Mouse (Mus musculus) forebrain, embryonic 16.5 days (tissue): ENCODE measurements around the gene Thsd7a. TPM values are rescaled to one million over a fixed set of nuclear protein-coding genes. Genes with fewer than 3 reads are reported as not detected.
A peak's percentile ranks its signal among the peaks of the same experiment; 100 is the strongest.

Experiments
- ATAC-seq: fragments of 200-750 bp; cut with Nextera tagmentation; 2 replicates; pipeline ENCODE4 v1.8.0; 2017; ENCODE audit warnings: mild to moderate bottlenecking, moderate library complexity
- H3K27ac ChIP-seq: fragments of 300-500 bp; sonication (generic); 2 replicates; pipeline ENCODE4 v1.5.1; 2014; ENCODE audit warnings: low read length, control low read depth
- H3K27me3 ChIP-seq: fragments of 300-500 bp; sonication (generic); replicated peaks from 2 replicates; pipeline ENCODE4 v1.6.1; 2014; ENCODE audit warnings: low read length; ENCODE audit not compliant: control insufficient read depth, insufficient read depth
- H3K36me3 ChIP-seq: fragments of 300-500 bp; sonication (generic); 2 replicates; pipeline ENCODE4 v1.6.1; 2014; ENCODE audit not compliant: control insufficient read depth, insufficient read depth
- H3K4me1 ChIP-seq: fragments of 300-500 bp; sonication (generic); replicated peaks from 2 replicates; pipeline ENCODE4 v1.6.1; 2014; ENCODE audit warnings: low read length; ENCODE audit not compliant: control insufficient read depth, insufficient read depth
- H3K4me2 ChIP-seq: fragments of 300-500 bp; sonication (generic); 2 replicates; pipeline ENCODE4 v1.6.1; 2014; ENCODE audit warnings: mild to moderate bottlenecking, low read length, control low read depth
- H3K4me3 ChIP-seq: fragments of 300-500 bp; sonication (generic); replicated peaks from 2 replicates; pipeline ENCODE4 v1.5.1; 2014; ENCODE audit warnings: mild to moderate bottlenecking, low read length, control low read depth
- H3K9ac ChIP-seq: fragments of 300-500 bp; sonication (generic); replicated peaks from 2 replicates; pipeline ENCODE4 v1.6.1; 2014; ENCODE audit warnings: low read depth, low read length, control low read depth
- H3K9me3 ChIP-seq: fragments of 300-500 bp; sonication (generic); 2 replicates; pipeline ENCODE4 v1.6.1; 2016; ENCODE audit warnings: low read length; ENCODE audit not compliant: control insufficient read depth
- whole genome bisulfite sequencing: fragments of 180-500 bp; shearing (Covaris S2); extraction: QIAGEN DNeasy Blood & Tissue Kit; methylation state at CpG from one replicate; pipeline ENCODE4 v1.1.7; 2014; 5-methylcytosine and 5-hydroxymethylcytosine counted together
- polyA plus RNA-seq: library from polyadenylated mRNA; unstranded; fragments of >200 nt; fragmentation: Nextera tagmentation; extraction: Ambion mirVana; gene quantifications from 2 replicates; pipeline ENCODE4 v1.2.1, GENCODE M21; 2015

The Thsd7a gene
- polyA plus RNA-seq, 1 experiment from 2014 or later = 12.8 TPM

DNA sequence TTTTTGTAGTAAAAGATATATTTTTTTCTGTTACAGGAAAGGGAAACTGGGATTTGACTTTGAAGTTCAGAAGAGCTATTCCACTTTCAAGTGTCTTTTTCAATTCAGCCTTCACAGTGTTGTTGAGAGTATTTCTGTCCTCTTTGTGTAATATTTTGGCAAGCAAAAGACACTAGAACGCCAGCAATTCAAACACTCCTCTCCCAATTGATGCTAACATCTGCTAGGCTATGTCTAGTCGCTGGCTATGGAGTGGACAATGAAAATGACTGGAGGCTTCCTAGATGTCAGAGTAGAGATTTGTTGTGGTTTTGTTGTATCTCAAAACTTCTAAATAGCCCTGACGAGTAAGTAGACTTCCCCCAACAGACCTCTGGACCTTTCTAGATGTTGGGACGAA lies 164.8 kb downstream of the Thsd7a start:
- Histone ChIP-seq H3K27me3 (no peaks in the 10 kb centered on the region), H3K9ac (no peak overlapping the region), H3K4me3 (no peak overlapping the region), H3K27ac (no peak overlapping the region), H3K9me3 (no peaks in the 10 kb centered on the region), H3K4me1 (no peaks in the 10 kb centered on the region; the same call in 1 of the 2 replicates), H3K4me2 (no peak overlapping the region), H3K36me3 (no peaks in the 10 kb centered on the region)
- 66% methylated on average over 4 of the region's 4 CpGs for WGBS
- ATAC-seq = no peak

DNA sequence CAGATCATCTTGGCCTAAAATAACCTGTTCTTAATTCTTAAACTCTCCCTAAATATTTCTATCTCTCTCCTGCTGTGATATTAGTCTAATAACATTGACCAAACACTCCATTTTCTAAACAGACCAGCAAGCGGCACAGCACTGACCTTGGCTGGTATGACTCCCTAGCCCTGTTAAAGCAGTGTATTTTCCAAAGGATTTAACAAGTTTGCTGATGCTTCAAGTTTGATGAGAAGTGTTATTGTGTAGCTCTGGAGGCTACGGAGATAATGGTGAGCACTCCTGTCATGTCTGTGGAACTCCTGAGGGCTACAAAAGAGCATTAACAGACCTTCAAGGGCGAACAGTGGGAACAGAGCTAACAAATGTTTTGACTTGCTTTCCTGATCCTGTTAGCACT lies 168.1 kb downstream of the Thsd7a start:
- no peak overlapping the region for H3K4me2 ChIP-seq
- ATAC-seq = no peak
- no peak overlapping the region for H3K27ac ChIP-seq
- no peaks in the 10 kb centered on the region for H3K9me3 ChIP-seq
- no peaks in the 10 kb centered on the region; the same call in 1 of the 2 replicates for H3K4me1 ChIP-seq
- no peaks in the 10 kb centered on the region for H3K27me3 ChIP-seq
- no peaks in the 10 kb centered on the region for H3K36me3 ChIP-seq
- H3K9ac ChIP-seq = no peak overlapping the region
- no peak overlapping the region for H3K4me3 ChIP-seq
- 39% methylated on average over 3 of the region's 3 CpGs for WGBS

DNA sequence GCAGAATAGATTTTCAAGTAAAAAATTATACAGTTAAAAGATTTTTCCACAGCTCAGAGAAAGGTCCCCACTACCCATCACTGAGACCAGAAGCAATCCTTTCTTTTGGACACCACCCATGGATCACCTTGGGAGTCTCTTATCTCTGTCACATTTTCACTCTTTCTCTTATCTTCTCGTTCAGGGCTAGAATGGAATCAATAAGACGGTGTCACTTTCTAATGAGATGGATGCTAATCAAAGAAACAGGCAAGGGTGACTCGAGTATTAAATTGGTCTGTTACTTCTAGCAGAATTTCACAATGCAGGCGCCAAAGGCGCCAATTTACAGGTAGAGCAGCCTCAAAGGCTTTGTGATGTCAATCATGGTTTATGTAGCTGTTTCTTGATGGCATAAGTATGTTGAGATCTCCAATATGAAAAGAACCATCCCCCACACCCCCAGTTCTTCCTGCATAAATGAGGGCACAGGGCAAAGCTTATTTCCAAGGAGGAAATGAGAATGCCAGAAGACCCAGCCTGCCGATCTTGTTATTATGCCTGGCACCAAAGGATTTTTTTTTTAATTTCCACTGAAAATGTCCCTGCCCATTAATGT lies 173.5 kb downstream of the Thsd7a start:
- WGBS = 53% methylated on average over 6 of the region's 6 CpGs
- ATAC-seq = no peak
- H3K9me3 ChIP-seq = no peaks in the 10 kb centered on the region
- H3K4me2 ChIP-seq = no peak overlapping the region
- no peaks in the 10 kb centered on the region for H3K36me3 ChIP-seq
- no peak overlapping the region for H3K9ac ChIP-seq
- no peak overlapping the region for H3K4me3 ChIP-seq
- H3K27ac ChIP-seq = no peak overlapping the region
- no peaks in the 10 kb centered on the region for H3K27me3 ChIP-seq
- no peaks in the 10 kb centered on the region; the same call in 1 of the 2 replicates for H3K4me1 ChIP-seq

DNA sequence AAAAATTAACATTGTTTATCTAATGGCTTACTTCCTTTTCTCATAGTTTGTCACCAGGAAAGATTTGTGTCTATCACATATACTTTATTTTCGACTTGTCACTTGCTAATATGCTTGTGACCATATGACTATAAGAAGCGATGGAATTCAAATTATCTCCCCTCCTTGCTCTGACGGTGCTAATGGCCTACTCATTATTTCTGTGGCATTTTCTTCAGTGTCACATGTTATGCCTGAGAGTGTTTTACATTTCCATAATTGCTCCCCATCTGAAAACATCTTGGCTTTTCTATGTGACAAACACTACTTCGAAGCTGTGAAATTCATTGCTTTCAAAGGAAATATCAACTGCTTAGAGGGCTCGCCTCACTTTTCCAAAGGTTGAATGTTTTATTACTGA lies 177.0 kb downstream of the Thsd7a start:
- Histone ChIP-seq H3K4me3 (no peak overlapping the region), H3K36me3 (no peaks in the 10 kb centered on the region), H3K9me3 (no peaks in the 10 kb centered on the region), H3K27ac (no peak overlapping the region), H3K4me1 (no peaks in the 10 kb centered on the region; the same call in 1 of the 2 replicates), H3K4me2 (no peak overlapping the region), H3K27me3 (no peaks in the 10 kb centered on the region), H3K9ac (no peak overlapping the region)
- 38% methylated on average over 5 of the region's 5 CpGs for WGBS
- peak; percentile 80 for ATAC-seq

DNA sequence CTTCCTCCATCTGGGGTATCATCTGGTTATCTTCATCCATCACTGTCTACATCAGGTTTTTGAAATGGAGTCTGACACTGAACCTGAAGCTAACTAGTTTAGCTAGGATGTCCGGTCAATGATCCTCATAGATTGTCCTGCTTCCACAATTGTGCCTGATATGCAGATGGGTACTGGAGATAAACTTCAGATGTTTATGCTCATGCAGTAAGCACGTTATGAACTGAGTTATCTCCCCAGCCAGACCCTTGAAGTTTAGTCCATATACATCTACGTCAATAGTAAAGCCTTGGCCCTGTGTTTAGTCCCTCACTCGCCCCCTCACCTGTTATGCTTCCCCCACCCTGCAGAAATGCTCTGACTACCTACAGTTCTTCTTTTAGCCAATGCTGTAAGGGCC lies 184.1 kb downstream of the Thsd7a start:
- 87% methylated on average over 4 of the region's 4 CpGs for WGBS
- H3K27me3 ChIP-seq = no peaks in the 10 kb centered on the region
- H3K4me1 ChIP-seq = no peaks in the 10 kb centered on the region
- no peak overlapping the region for H3K9ac ChIP-seq
- no peaks in the 10 kb centered on the region for H3K9me3 ChIP-seq
- no peaks in the 10 kb centered on the region for H3K36me3 ChIP-seq
- no peak for ATAC-seq
- no peak overlapping the region for H3K27ac ChIP-seq
- H3K4me2 ChIP-seq = no peak overlapping the region
- no peak overlapping the region for H3K4me3 ChIP-seq

DNA sequence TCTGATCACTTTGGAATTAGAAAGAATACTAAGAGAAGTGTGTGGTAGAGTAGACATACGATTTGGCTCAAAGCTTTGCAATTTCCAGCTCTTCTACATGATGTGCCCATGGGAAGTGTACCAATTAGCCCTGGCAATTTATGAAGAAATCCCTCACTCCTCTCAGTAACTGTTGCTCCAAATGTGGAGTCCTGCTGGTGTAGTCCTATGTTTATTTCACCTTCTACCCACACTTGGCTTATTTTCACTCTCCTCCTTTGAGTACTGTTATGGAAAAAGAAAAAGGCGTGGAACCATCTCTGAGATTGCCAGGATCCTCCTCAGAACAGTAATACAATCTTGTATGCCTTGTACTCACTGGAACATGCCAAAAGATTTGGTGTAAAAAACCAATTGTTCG lies 186.9 kb downstream of the Thsd7a start:
- Histone ChIP-seq H3K4me3 (no peak overlapping the region), H3K9ac (no peak overlapping the region), H3K9me3 (no peaks in the 10 kb centered on the region), H3K27me3 (no peaks in the 10 kb centered on the region), H3K27ac (no peak overlapping the region), H3K36me3 (no peaks in the 10 kb centered on the region), H3K4me1 (no peaks in the 10 kb centered on the region), H3K4me2 (no peak overlapping the region)
- ATAC-seq = no peak
- WGBS = 79% methylated on average over 3 of the region's 3 CpGs

DNA sequence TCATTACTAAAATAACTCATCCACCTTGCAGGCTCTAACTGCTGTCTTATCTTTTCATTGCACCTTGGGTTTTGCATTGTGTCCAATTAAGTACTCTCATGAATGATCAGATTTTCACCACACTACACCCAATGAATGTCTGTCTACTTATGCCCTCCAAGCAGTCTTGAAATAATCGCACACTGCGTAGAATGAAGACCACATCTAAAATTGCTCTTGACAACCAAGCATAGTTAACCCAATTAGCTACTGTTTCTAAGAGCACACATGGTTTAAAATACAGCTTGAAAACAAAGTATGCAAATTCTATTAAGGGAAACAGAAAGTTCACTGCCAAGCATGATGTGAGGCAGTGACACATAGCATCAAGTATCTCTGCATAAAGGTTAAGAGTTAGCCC lies 188.7 kb downstream of the Thsd7a start:
- H3K27me3 ChIP-seq = no peaks in the 10 kb centered on the region
- H3K36me3 ChIP-seq = no peaks in the 10 kb centered on the region
- no peaks in the 10 kb centered on the region; the same call in 1 of the 2 replicates for H3K4me1 ChIP-seq
- H3K4me3 ChIP-seq = no peak overlapping the region
- H3K9me3 ChIP-seq = no peaks in the 10 kb centered on the region
- H3K9ac ChIP-seq = no peak overlapping the region
- ATAC-seq = no peak
- H3K27ac ChIP-seq = no peak overlapping the region
- no peak overlapping the region for H3K4me2 ChIP-seq
- WGBS = 79% methylated on average over 2 of the region's 2 CpGs

DNA sequence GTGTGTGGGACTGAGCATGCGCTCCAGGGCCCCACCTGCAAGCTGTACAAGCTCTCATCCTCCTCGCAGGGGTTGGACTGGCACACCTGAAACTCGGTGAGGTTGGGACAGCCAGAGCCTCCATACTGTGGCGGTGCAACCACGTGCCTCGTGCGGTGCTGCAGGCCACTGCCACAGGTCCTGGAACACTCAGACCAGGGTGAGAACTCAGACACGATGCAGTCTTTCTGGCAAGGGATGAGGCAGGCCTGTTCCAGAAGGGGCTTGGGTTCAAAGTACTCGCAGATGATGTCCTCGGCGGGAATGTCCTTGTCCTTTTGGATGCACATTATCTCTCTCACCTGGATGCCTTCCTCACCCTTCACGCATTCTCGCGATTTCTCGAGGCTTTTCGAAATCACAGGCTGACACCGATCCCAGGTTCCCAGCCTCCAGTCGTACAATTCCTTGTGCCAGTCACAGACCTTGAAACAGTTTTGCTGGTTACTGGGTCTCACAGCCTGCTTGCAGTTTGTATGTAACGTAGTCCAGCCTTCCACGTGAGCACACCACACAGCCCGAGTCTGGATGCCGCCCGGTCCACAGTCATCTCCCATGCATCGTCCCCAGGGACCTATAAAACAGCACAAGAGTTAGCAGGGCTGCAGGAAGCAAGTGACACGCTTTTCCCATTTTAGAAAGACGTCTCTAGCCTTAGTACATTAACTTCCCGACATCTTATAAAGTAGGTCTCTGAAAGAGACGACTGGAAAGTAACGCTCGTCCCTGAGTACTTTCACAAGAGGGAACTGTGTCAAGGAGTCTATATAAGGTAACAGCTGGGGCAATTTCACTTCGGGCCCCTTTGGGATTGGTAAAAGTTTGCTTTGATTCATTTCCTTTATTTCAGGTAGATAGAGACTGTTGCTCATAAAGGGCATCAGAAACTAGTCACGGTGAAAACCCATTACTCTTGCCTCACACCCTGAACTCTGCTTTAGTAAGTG lies 193.8 kb downstream of the Thsd7a start:
- Histone ChIP-seq H3K9ac (no peak overlapping the region), H3K4me2 (no peak overlapping the region), H3K36me3 (no peaks in the 10 kb centered on the region), H3K27me3 (no peaks in the 10 kb centered on the region; the same call in 1 of the 2 replicates), H3K4me3 (no peak overlapping the region), H3K9me3 (no peaks in the 10 kb centered on the region), H3K27ac (no peak overlapping the region), H3K4me1 (no peaks in the 10 kb centered on the region; the same call in 1 of the 2 replicates)
- WGBS = 91% methylated on average over 32 of the region's 32 CpGs
- no peak for ATAC-seq

DNA sequence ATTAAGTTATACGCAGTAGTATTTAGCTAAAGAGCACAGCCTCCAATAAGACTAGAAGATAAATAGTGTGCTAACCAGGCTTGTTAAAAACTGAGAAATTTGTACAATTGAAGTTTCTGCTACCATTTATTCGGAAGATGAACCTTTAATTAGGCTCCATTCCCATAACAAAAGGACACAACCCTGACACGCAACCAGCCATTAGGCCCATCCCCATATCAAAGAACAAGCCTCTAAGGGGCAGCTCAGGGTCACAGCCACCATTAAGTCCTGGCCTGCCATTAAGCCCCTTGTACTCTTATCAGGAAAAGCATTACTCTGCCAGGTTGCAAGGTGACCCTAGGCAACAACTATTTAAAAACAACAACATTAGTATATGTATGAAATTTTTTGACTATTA lies 198.0 kb downstream of the Thsd7a start:
- Histone ChIP-seq H3K9ac (no peak overlapping the region), H3K27me3 (no peaks in the 10 kb centered on the region; the same call in 1 of the 2 replicates), H3K4me1 (peaks cover 3% of the 10 kb centered on the region; the same call in 1 of the 2 replicates), H3K4me2 (no peak overlapping the region), H3K27ac (no peak overlapping the region), H3K4me3 (no peak overlapping the region), H3K36me3 (no peaks in the 10 kb centered on the region), H3K9me3 (no peaks in the 10 kb centered on the region)
- no peak for ATAC-seq
- WGBS = 72% methylated on average over 3 of the region's 3 CpGs
